Mouse (Mus musculus) adrenal gland (tissue): Measurements from ENCODE around the gene Pnpla2.

ENCODE experiments used
- intact Hi-C: fragments of 180-260 bp; cut with DNase I; formaldehyde crosslinking; loops from one replicate; pipeline ENCODE4 v1.15.1; 2025

Pnpla2 gene

DNA sequence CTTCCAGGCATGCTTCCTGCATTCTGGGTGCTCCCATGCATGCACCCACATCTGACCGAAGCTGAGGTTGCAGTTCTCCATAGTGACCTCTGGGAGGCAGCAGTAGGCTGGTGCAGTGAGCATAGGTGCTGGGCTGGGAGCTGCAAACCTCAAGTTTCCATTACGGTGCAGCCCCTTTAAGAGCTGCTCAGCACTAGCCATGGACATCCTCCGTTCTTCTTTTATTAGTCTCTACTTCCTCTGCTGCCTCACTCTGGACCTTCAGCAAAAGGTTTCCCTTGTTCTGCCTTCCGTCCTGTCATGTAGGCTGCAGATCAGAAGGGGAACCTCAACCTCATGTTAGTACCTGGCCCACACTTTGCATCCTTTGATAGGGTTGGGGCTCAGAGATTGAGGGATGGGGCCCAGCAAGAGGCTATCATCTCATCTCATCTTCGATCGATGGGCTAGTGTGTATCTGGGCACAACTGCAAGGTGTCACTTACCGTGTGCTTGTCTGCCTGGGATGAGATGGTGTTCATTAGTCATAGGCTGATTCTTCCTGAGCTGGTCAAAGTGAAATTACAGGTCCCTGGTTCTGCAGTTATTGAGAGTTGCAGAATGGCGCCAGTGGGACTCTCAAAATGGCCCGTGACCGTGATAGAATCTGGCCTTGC lies 26.0 kb downstream of the Pnpla2 start:
- intact Hi-C loops: loop anchor here (1.0 to 5.0 kb wide), 2 partner anchors 44 to 186 kb away; no protein-coding TSS in a partner anchor

DNA sequence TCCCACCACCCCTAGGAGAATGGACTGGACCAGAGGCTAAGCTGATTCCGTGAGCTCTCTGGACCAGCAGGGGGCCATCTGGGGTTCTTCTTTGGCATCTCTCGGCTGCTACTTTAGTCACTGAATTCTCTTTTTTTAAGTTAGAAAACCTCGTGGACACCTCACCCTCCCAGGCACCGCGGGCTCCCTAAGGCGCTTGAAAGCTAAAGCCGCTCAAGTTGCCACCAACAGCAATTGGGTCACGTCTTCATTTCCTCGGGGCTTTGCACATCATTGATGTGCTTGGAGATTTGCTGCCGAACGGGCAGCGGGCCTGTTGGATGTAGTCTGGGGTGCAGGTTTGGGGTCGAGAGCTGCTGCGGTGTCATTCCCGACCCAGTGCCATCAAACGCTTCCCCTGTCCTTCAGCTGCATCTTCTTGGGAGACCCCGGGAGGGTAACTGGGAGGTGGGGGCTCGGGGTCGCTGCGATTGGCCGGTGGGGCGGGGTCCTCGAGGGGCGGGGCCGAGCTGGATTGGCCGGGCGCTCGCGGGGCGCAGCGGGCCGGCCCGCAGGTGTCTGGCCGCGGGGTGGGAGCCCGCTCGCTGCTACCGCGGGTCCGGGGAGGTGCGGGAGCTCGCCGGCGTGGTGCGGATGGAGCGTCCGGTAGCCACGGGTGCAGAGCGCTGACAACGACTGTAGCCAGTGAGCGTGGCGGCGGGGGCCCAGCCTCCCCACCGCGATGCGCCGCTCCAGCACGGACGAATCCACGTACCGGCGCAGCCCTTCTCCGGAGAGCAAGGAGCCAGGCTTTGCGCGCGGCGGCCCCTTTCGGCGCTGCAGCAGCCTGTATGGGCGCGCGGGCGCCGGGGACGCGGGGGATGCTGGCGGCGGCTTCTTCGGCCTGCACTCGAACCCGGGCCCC lies 26.8 kb downstream of the Pnpla2 start:
- intact Hi-C loops: loop anchor here (5.0 kb wide), 1 partner anchor 186 kb away; no protein-coding TSS in a partner anchor

DNA sequence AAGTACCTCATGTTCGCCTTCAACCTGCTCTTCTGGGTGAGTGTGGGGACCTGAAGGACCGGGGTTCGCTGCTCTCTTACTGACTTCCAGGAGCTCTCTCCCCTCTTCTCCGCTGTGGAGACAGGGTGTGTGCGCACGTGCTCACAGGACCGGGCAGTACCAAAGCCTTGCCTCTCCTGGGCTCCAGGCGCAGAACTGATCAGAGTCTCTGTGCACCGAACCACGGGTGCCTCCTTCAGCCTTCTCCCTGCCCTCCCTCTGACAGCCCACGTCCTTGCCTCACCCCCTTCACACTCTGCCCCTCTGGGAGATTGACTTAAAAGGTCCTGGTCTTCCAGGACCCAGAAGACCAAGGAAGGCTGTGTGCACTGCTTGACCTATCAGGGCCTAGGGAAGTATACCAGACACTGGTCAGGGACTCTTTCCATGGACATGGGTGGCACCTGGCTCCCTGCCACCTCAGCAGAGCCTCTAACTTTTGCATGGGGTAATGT lies 27.6 kb downstream of the Pnpla2 start:
- intact Hi-C loops: loop anchor here (5.0 kb wide), 1 partner anchor 185 kb away; no protein-coding TSS in a partner anchor

DNA sequence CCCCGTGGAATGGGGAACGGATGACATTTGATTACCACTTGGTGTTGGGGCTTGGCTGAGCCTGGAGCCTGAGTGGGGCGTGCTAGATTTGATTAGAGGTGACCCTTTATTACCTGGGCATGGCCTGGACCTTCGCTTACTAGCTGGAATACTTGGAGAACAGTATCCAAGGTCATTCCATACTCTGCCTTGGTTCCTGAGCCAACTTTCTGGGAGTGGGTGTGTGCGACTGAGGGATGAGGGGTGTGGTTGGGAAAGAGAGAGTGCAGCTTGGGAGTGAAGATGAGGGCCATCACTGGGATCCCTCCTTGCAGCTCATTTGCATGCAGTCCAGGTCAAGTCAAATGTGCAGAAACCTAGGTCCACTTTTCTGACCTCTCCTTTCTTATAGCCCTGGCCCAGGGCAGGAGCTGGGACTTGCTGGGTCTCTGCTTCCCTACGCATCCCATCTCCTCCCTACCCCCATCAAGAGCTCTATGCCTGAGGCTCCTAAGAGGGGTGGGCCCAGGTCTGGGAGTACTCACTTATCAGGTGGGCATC lies 28.2 kb downstream of the Pnpla2 start:
- intact Hi-C loops: loop anchor here (5.0 kb wide), 1 partner anchor 184 kb away; no protein-coding TSS in a partner anchor

DNA sequence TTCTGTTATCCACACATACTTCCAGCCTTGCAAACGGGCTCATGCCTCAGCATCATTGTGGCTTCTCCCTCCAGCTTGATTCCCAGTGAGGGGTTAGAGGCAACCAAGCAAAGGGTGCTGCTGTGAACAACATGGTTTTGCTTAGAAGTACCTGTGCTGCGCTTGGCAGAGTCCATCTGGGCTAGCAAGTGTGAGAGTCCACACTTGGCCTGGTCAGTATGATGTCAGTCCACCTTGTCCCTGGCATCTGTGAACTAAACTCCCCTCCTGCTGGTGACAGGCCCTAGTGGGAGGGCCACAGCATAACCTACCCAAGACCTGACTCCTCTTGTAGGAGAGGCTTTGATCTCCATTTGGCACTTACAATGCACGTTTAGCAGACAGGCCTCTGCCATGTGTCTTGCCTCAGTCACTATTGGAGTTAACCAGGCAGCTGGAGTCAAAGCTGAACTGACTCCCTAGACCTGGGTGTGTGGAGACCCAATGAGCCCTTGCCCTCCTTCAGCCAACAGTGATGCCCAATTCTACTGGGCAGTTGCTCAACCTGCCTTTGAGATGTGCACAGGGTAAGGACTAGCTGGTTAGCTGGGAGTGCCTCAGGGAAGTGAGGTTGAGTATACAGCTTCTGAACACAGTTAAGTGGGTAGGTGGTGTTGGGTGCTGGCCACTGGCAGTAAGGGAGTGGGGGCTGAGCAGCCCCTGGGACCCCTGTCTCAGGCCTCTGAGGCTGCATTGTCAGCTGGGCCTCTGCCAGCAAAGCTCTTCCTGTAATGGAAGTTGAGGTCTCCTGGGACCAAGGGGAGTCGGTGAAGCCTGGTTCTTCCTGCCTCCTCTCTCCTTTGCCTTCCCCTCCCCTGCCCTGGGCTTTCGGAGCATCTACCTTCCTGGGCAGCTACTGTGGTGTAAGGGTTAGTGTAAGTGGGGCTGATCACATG lies 29.5 kb downstream of the Pnpla2 start:
- intact Hi-C loops: loop anchor here (5.0 kb wide), 1 partner anchor 183 kb away; no protein-coding TSS in a partner anchor

DNA sequence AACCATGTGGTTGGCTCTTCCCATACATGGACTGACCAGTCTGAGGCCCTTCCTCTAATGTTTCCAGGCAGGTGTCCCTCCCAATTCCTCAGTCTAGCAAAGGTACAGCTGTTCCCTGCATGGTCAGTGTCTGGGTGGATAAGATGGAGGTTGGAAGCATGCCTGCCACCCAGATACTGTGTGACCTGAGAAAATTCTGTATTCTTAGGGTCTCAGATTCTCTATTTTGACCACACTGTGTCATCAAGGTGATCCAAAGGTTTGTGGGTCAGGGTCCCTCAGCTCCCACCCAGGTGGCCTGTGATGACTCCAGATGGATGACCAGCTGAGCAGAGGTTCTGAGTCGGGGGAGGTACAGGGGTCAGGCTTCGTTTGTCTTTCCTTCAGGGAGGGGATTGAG lies 30.2 kb downstream of the Pnpla2 start:
- intact Hi-C loops: no loop called here

DNA sequence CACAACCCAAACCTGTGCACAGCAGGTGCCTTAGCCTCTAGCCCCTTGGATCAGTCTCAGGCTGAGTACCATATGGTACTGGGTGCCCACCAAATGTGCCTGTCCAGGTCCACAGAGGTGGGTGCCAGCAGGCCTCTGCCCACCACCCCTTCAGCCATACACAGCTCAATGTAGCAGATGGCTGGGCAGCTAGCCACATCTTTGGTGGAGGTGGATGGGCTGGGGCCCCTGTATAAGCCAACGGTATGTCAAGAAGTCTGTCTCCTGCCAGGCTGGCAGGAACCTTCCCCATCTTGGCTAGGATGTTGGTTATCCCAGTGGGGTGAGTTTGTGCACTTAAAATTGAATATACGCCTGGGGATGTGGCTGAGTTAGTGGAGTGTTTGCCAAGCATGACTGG lies 30.6 kb downstream of the Pnpla2 start:
- intact Hi-C loops: no loop called here

DNA sequence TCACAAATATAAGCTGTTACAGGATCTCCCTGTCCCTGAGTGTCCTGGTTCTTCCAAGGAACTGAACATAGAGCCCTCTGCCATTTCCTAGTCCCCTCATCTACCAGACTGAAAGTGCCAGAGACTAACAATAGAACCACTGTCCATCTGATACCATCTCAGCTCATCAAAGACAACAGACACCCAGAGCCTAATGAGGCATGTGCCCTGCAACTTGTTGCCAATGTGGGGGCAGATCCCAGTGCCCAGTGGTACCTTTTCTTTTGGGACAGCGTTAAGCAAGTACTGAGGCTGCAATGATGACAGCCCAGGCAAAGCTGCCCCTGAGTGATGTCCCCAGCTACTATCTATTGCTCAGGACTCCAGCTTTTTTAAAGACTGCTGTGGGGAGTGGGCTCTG lies 31.2 kb downstream of the Pnpla2 start:
- intact Hi-C loops: no loop called here

DNA sequence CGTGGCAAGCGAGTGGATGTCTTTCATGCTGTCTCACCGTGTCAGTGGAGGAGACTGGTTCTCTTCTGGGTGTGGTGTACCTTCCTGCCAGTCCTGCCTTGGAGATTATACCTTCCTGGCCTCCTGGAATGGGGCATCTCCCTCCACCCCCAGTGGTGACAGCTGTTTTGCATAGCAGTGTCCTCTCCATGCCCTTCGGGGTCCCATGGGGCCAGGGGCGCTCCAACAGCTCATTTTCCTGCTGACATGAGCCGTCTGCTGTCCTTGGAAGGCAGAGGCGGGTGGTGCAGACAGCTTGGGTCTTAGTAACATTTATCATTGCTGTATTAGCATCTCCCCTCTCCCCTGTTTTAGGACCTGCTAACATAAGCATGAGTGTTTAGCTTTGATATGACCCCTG lies 32.1 kb downstream of the Pnpla2 start:
- intact Hi-C loops: no loop called here

DNA sequence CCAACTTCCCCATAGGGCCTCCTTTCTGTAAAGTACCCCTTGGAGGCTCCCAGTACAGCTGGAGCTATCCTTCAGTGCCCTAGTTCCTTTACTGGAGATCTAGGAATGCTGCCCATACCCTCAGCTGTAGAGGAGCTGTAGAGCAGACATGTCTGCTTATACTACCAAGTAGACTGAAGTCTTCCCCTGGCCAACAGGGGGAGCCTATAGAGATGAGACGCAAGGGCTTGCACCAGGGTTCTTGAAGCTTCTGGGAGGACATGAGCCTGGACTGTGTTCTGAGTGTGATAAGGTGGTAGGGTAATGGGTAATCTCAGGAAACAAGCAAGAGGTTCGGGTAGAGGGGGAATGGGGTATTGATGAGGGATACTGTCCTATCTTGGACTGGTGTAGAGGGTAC lies 36.2 kb downstream of the Pnpla2 start:
- intact Hi-C loops: no loop called here

DNA sequence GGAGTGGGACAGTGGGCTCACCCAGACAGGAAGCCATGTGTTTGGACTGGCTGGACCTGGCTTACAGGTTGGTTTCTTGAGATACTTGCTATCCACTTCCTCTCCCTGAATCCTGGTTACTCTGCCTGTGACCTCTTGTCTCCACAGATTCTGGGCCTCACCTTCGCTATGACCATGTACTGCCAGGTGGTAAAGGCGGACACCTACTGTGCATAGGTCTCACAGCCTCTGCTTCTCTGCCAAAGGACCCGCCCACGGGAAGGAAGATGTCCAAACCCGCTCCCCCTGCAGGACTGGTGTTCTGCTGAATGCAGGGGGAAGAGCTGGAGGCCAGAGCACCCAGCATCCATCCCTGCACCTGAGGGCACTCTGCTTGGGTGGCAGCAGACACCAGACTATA lies 37.7 kb downstream of the Pnpla2 start:
- intact Hi-C loops: no loop called here

DNA sequence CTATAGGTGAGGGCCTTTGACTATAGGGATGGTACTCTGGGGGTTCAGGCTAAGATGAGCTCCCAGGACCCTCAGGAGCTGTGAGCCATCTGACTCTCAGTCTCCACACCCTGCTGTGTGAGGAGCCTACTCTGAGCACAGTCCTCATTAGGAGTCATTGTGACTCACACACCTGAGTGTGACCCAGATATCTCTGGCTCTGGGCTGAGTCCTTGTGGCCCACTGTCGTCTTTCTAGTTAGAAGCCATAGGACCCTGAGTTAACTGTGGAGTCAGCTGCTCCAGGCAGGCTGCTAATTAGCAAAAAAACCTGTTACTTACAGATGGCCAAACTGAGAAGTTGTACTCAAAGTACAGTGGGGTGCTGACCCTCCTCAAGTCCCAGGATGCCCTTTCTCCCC lies 38.7 kb downstream of the Pnpla2 start:
- intact Hi-C loops: no loop called here

DNA sequence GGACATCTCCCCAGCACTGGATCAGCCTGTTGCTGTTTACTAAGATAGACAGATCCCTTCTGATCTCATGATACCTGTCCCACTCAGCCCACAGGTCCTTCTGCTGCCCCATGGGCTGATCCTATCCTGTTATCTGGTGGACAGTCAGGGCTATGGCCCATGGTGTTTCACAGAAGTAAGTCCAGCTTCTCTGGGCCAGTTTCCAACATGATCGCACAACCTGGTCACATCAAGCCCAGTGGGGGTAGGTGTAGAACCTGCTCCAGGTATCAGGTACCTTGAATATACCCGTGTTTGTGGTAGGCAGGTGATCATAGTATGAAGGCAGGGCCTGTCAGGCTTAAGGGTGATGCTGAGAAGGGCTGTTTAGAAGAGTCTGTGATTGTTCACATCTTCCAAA lies 40.4 kb downstream of the Pnpla2 start:
- intact Hi-C loops: no loop called here

DNA sequence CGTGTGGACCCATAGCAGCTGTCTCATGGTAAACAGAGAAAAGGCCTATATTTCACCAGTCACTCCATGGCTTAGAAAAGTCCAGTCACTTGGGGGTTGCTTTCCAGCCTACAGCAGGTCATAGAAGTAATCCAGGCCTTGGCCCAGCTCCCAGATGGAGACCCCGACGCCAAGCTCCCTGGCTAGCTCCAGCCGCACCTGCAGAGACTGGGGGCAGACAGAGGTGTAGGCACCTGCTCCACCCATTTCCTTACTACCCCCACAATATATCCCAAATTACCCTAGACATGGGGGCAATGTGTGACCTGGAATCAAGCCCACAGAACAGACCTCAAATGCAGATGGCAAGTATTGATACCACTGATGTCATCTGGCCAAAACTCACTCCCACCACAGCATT lies 40.9 kb downstream of the Pnpla2 start:
- intact Hi-C loops: no loop called here

DNA sequence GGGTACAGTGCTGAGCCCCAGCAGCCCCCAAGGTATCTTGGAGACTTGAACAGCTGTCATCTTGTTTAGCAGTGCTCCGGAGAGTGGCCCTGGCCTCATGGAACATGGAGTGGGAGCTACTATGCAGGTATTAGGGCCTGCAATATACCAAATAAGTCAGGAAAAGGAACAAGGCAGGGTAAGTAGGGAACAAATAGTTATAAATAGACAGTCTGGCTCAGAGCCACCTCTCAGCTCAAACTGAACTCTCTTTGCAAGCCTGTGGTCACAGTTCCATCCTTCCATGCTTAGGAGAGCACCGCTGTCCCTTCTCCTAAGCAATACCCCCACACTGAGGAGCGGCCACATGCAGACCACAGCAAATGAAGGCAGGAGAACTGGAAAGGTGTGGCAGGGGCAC lies 42.6 kb downstream of the Pnpla2 start:
- intact Hi-C loops: no loop called here

DNA sequence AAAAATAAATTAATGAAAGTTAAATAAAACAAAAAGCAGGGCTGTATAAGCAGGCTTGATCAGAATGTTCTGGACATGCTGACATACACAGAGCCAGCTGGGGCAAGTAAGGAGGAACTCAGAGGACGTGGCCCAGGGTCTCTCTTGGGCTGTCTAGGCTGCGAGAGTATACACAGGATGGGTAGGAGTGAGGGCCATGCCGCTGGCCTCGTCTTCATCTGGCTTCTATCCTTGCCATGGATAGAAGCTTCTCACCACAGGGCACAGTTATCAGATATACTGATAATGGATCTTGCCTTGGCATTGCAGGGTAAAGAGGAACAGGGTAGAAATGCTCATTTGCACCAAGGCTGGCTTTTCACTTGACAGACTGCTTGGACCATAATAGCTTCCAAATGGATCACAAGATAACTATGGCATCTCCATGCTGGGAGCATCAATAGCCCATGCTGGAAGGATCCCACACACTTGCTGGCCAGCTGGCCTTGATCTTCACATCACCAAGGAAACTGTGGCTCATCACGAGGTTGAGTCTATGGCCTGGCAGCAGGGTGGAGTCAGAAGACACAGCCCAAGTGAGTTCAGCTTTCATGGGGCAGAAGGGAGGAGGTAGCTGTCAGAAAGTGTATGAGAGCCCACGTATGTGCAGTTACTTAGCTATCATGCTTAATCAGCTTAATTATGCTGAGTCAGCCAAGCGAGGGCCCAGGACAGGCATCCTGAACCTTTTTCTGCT lies 47.0 kb downstream of the Pnpla2 start:
- intact Hi-C loops: no loop called here

DNA sequence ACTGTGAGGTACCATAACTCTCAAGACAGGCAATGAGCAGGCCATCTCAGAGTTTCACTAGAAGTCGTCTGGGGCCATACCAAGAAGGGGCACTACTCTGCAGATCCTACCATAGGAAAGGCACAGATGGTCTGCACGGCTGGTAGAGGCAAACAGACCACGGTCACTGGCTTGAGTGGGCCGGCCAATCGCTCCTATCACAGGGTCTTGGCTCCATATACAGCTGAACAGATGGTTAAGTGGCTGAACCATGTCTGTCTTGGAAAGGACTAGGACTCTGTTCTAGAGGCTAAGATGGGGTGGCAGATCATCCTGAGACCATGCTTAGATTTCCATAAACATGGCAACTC lies 47.5 kb downstream of the Pnpla2 start:
- intact Hi-C loops: no loop called here

DNA sequence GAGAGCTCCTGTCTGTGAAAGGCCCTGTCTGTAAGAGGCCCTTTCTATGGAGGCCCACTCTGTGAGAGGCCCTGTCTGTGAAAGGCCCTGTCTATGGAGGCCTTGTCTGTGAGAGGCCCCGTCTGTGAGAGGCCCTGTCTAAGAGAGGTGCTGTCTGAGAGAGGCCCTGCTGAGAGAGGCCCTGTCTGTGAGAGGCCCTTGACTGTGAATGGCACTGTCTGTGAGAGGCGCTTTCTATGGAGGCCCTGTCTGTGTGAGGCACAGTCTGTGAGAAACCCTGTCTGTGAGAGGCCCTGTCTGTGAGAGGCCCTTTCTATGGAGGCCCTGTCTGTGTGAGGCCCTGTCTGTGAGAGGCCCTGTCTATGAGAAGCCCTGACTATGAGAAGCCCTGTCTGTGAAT lies 51.3 kb downstream of the Pnpla2 start:
- intact Hi-C loops: no loop called here

DNA sequence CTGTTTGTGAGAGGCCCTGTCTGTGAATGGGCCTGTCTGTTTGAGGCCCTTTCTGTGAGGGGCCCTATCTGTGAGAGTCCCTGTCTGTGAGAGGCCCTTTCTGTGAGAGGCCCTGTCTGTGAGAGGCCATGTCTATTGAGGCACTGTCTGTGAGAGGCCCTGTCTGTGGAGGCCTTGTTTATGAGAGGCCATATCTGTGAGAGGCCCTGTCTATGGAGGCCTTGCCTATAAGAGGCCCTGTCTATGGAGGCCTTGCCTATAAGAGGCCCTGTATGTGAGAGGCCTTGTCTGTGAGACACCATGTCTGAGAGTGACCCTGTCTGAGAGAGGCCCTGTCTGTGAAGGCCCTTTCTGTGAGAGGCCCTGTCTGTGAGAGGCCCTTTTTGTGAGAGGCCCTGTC lies 53.2 kb downstream of the Pnpla2 start:
- intact Hi-C loops: no loop called here

DNA sequence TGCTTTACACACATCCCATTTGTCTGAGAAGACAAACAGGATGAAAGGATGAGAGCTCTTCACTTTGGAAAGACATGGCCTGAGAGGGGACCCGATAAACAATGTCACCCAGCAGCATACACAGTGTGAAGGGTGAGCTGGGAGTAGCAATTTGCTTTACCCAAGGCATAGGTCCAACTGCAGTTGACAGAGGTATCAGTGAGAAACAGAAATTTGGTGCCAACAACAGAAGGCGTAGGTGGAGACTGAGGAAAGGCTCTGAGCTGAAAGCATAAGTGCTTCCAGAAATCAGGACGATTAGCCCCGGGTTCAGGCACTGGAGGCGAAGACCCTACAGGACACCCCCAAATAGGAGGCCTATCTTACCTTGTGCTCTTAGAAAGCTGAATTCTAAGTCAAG lies 55.2 kb downstream of the Pnpla2 start:
- intact Hi-C loops: no loop called here
